Mouse (Mus musculus) Patski (cell line): Measurements from ENCODE around the gene Caml. TPM values are rescaled to one million over a fixed set of nuclear protein-coding genes. Genes with fewer than 3 reads are reported as not detected.
"Not testable (repeated sequence)": the region's sequence is repeated elsewhere in the genome, so short reads cannot be mapped to it uniquely, and the experiment has no call there.

Source experiments
- ATAC-seq: fragments of 100-300 bp; one replicate; pipeline ENCODE4 v1.8.0; 2021
- CTCF ChIA-PET: fragments of 350-600 bp; sonication (Branson Sonifier 250); formaldehyde crosslinking; loops from one replicate; lab custom pipeline; 2022; ENCODE audit warnings: inconsistent platforms; lab: Charles Lee
- POLR2A ChIA-PET: fragments of 350-600 bp; sonication (Branson Sonifier 250); formaldehyde crosslinking; loops from one replicate; lab custom pipeline; 2022; ENCODE audit warnings: antibody characterized with exemption, inconsistent platforms; lab: Charles Lee
- DNase-seq: peaks from one replicate; pipeline ENCODE4 v3.0.0-alpha.2; 2011; ENCODE audit warnings: low read depth, low spot score
- H3K27me3 ChIP-seq: fragments of 371-371 bp; one replicate; pipeline ENCODE4 v1.5.1; 2021
- CTCF ChIP-seq: fragments of 100-300 bp; IDR thresholded peaks from one replicate; pipeline ENCODE4 v1.5.1; 2021
- in situ Hi-C: fragments of 300-500 bp; cut with MboI; formaldehyde crosslinking; loops from 3 replicates; pipeline ENCODE4 v1.11.1; 2018; ENCODE audit warnings: low pct_unique_long_range_greater_than_20kb, mixed read lengths
- polyA plus RNA-seq: library from polyadenylated mRNA; unstranded; gene quantifications from one replicate; pipeline ENCODE4 v1.2.3, GENCODE M21; 2021

The Caml gene
- polyA plus RNA-seq, 1 experiment from 2014 or later = 53.4 TPM

DNA sequence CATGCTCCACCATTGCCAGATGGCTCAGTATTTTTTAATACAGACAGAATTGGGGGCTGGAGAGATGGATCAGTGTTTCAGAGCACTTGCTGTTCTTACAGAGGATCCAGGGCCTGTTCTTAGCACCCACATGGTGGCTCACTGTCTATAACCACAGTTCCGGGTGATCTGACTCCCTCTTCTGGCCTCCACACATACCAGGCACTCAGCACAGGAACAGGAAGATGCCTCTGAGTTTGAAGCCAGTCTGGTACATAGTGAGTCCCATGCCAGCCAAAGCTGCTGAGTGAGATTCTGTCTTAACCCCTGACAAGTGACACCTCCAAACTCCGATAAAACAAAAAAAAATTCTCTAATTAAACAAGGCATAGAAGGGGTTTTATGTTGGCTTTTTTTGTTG is 2.5 kb upstream of the Caml start:
- no peaks in the 10 kb centered on the region for H3K27me3 ChIP-seq
- DNase-seq = no peak
- POLR2A ChIA-PET = interaction anchor here (0.8 kb wide), 1 partner anchor 14 kb away, joined by 3 read pairs; no protein-coding TSS in a partner anchor
- no peak for TF ChIP-seq CTCF
- CTCF ChIA-PET = no interaction called here
- ATAC-seq = no peak
- in situ Hi-C loops = no loop called here

GRCm38 (mm10) chr13:55622156-55622648 is 603 bp upstream of the Caml start:
- POLR2A ChIA-PET = interaction anchor here (0.6 to 1.5 kb wide), 5 partner anchors 10 to 1148 kb away, joined by 3 to 8 read pairs (median 3); partner anchors contain the start of gene Ddx46
- CTCF ChIA-PET = interaction anchor here (0.7 to 2.3 kb wide), 3 partner anchors 10 to 19 kb away, joined by 3 to 11 read pairs (median 5); partner anchors contain the start of gene Ddx46
- DNase-seq, H3K27me3 ChIP-seq, ATAC-seq, in situ Hi-C loops: not testable (repeated sequence)

GRCm38 (mm10) chr13:55634639-55635127 is 11.9 kb downstream of the Caml start, which contains the start of gene Ddx46:
Gene Ddx46, plus strand, starts transcription at chr13:55635027.
- ChIA-PET CTCF (interaction anchor here (1.0 to 2.0 kb wide), 3 partner anchors 10 to 35 kb away, joined by 3 to 10 read pairs (median 5); partner anchors contain the start of gene B4galt7), POLR2A (interaction anchor here (0.6 to 1.1 kb wide), 3 partner anchors 13 to 80 kb away, joined by 3 read pairs; no protein-coding TSS in a partner anchor)
- peak; percentile 92 for ATAC-seq
- no peaks in the 10 kb centered on the region for H3K27me3 ChIP-seq
- no peak for TF ChIP-seq CTCF
- peak; percentile 64 for DNase-seq
- in situ Hi-C loops = loop anchor here (5.0 kb wide), 1 partner anchor 32 kb away; no protein-coding TSS in a partner anchor

DNA sequence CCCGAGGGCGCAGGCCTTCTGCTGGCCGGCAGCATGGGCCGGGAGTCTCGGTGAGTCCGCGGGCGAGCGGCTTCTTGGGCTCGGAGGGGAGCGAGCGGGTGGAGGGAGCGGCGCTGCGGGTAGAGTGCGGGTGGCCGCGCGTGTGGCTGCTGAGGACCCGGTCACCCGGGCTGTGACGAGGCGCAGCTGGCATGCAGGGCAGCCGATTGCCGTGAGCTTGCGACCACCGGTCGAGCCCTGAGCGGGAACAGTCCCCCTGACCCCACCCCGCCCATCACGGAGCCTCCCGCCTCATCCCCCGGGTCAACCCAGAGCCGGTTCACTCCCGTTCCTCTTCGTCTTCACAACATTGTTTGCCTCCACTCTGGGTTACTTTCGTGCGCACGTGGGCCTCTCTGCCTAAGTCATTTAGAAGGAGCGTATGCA is 12.4 kb downstream of the Caml start:
- POLR2A ChIA-PET = interaction anchor here (0.7 to 1.1 kb wide), 2 partner anchors 14 to 80 kb away, joined by 3 read pairs; no protein-coding TSS in a partner anchor
- ATAC-seq = peak; percentile 46
- no peak for TF ChIP-seq CTCF
- in situ Hi-C loops = loop anchor here (5.0 kb wide), 1 partner anchor 33 kb away; no protein-coding TSS in a partner anchor
- H3K27me3 ChIP-seq = no peaks in the 10 kb centered on the region
- CTCF ChIA-PET = interaction anchor here (1.0 to 2.0 kb wide), 3 partner anchors 10 to 35 kb away, joined by 3 to 10 read pairs (median 5); partner anchors contain the start of gene B4galt7
- no peak for DNase-seq

GRCm38 (mm10) chr13:55636185-55636983 is 13.6 kb downstream of the Caml start:
- ATAC-seq (no peak), DNase-seq (no peak)
- no peak for TF ChIP-seq CTCF
- ChIA-PET POLR2A (no interaction called here), CTCF (no interaction called here)
- H3K27me3 ChIP-seq = no peaks in the 10 kb centered on the region
- in situ Hi-C loops = loop anchor here (5.0 kb wide), 1 partner anchor 34 kb away; no protein-coding TSS in a partner anchor

DNA sequence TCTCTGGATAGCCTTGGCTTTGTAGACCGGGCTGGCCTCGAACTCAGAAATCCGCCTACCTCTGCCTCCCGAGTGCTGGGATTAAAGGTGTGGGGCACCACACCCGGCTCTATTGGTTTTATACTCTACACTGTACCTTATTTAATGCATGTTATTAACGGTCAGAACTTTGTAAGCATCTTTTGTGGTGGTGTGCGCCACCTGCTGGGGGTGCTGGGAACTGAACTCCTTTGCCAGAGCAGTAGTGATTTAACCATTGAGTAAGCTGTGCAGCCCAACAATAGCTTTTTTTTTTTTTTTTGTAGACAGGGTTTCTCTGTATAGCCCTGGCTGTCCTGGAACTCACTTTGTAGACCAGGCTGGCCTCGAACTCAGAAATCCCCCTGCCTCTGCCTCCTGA is 17.7 kb downstream of the Caml start:
- ChIA-PET CTCF (interaction anchor here (0.6 to 3.0 kb wide), 7 partner anchors 10 to 39 kb away, joined by 3 to 12 read pairs (median 5); partner anchors contain the start of gene Caml), POLR2A (interaction anchor here (1.0 kb wide), 1 partner anchor 17 kb away, joined by 3 read pairs; no protein-coding TSS in a partner anchor)
- ATAC-seq, DNase-seq, H3K27me3 ChIP-seq, in situ Hi-C loops: not testable (repeated sequence)

DNA sequence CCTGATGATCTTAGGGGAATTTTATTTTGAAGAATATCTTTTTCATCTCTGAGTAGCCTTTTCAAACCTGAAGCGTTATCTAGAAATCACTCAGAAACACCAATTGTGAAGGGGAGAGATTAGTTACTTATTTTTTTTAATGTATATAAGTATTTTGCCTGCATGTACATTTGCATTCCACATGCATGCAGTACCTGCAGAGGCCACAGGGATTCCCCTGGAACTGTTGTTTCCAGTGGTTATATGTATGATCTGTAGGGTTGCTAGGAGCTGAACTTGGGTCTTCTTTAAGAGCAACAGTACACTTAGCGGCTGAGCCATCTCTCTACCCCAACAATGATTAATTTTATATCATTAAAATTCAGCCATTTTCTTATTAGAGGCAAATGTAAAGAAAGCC is 21.7 kb downstream of the Caml start:
- DNase-seq = no peak
- no peak for ATAC-seq
- ChIA-PET POLR2A (no interaction called here), CTCF (no interaction called here)
- TF ChIP-seq CTCF = no peak
- in situ Hi-C loops = no loop called here
- H3K27me3 ChIP-seq = no peaks in the 10 kb centered on the region

- CTCF ChIA-PET = interaction anchor here (1.1 kb wide), 1 partner anchor 9 kb away, joined by 6 read pairs; no protein-coding TSS in a partner anchor
- no peaks in the 10 kb centered on the region for H3K27me3 ChIP-seq
- DNase-seq = no peak
- no peak for ATAC-seq
- POLR2A ChIA-PET = interaction anchor here (0.7 kb wide), 1 partner anchor 114 kb away, joined by 3 read pairs; no protein-coding TSS in a partner anchor
- in situ Hi-C loops = no loop called here
- TF ChIP-seq CTCF = no peak
Observed at GRCm38 (mm10) chr13:55650098-55650497, 27.3 kb downstream of the Caml start.

DNA sequence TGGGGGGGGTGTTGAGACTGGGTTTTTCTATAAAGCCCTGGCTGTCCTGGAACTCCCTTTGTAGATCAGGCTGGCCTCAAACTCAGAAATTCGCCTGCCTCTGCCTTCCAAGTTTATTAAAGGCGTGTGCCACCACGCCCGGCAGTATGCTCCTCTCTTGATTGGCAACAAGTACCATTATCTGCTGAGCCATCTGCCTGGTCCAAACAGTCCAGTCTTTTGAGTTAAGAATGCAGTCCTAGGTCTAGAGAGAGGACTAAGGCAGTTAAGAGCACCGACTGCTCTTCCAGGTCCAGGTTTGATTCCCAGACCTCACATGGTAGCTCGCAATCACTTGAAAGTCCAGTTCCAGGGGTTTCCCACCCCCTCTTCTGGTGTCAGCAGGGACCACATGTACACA is 28.2 kb downstream of the Caml start:
- ATAC-seq = no peak
- no peak for DNase-seq
- POLR2A ChIA-PET = no interaction called here
- CTCF ChIA-PET = interaction anchor here (3.7 kb wide), 1 partner anchor 10 kb away, joined by 12 read pairs; no protein-coding TSS in a partner anchor
- TF ChIP-seq CTCF = no peak
- in situ Hi-C loops = no loop called here
- H3K27me3 ChIP-seq = no peaks in the 10 kb centered on the region

GRCm38 (mm10) chr13:55668550-55668949 is 45.7 kb downstream of the Caml start:
- in situ Hi-C loops = loop anchor here (10.0 kb wide), 1 partner anchor 296 kb away; no protein-coding TSS in a partner anchor
- CTCF ChIA-PET = interaction anchor here (0.7 to 1.3 kb wide), 3 partner anchors 15 to 59 kb away, joined by 3 read pairs; partner anchors contain the start of gene Pcbd2

More at GRCm38 (mm10) chr13:55668550-55668949, 45.7 kb downstream of the Caml start:
- DNase-seq (no peak), ATAC-seq (no peak)
- peak; percentile 77 for TF ChIP-seq CTCF
- no peaks in the 10 kb centered on the region for H3K27me3 ChIP-seq
- POLR2A ChIA-PET = no interaction called here
